Mouse (Mus musculus) ES-E14 (cell line): Measurements from ENCODE around the gene Olfr142. TPM values are rescaled to one million over a fixed set of nuclear protein-coding genes. Genes with fewer than 3 reads are reported as not detected.
"Not testable (repeated sequence)": the region's sequence is repeated elsewhere in the genome, so short reads cannot be mapped to it uniquely, and the experiment has no call there.

ENCODE experiments used
- DNase-seq: peaks from one replicate; pipeline ENCODE4 v3.0.0-alpha.2; 2013; ENCODE audit warnings: low read depth, low spot score
- H3K27ac ChIP-seq: 2 replicates; pipeline ENCODE4 v1.5.1; 2012; ENCODE audit warnings: low read depth, mild to moderate bottlenecking, low read length, moderate library complexity, mixed read lengths; ENCODE audit not compliant: poor library complexity, insufficient read depth, severe bottlenecking
- H3K36me3 ChIP-seq: 2 replicates; pipeline ENCODE4 v1.6.1; 2012; ENCODE audit warnings: mild to moderate bottlenecking, low read length, moderate library complexity, mixed read lengths; ENCODE audit not compliant: control insufficient read depth, poor library complexity, insufficient read depth, severe bottlenecking
- H3K4me1 ChIP-seq, 2 experiments: fragments of 150-350 bp in 1 of 2; sonication (generic) in 1 of 2; 2 replicates each; pipeline ENCODE4 v1.6.1; 2012; ENCODE audit warnings: low read length in 2 of 2, mild to moderate bottlenecking in 1 of 2, mixed read lengths in 1 of 2; ENCODE audit not compliant: control insufficient read depth in 2 of 2, insufficient read depth in 2 of 2, poor library complexity in 1 of 2
- H3K4me3 ChIP-seq, 2 experiments: fragments of 150-350 bp in 1 of 2; sonication (generic) in 1 of 2; 2 replicates each; pipeline ENCODE4 v1.5.1; 2012; ENCODE audit warnings: low read length in 2 of 2, low read depth in 1 of 2, mild to moderate bottlenecking in 1 of 2, mixed read lengths in 1 of 2; ENCODE audit not compliant: insufficient read depth in 1 of 2, poor library complexity in 1 of 2, severe bottlenecking in 1 of 2
- H3K9ac ChIP-seq: 2 replicates; pipeline ENCODE4 v1.6.1; 2012; ENCODE audit warnings: low read depth, mild to moderate bottlenecking, low read length, mixed read lengths; ENCODE audit not compliant: poor library complexity, insufficient read depth, severe bottlenecking
- H3K9me3 ChIP-seq: fragments of 150-350 bp; sonication (generic); 2 replicates; pipeline ENCODE4 v1.6.1; 2012; ENCODE audit warnings: low read depth, mild to moderate bottlenecking, low read length; ENCODE audit not compliant: control insufficient read depth, insufficient read depth
- CHD2 ChIP-seq: IDR thresholded peaks from 2 replicates; pipeline ENCODE4 v1.6.1; 2014; ENCODE audit warnings: mild to moderate bottlenecking, low read depth, low read length, inconsistent platforms
- HCFC1 ChIP-seq: IDR thresholded peaks from 2 replicates; pipeline ENCODE4 v1.6.1; 2012; ENCODE audit warnings: low read length, inconsistent platforms, borderline replicate concordance; ENCODE audit not compliant: insufficient read depth
- MAFK ChIP-seq: IDR thresholded peaks from 2 replicates; pipeline ENCODE4 v1.6.1; 2014; ENCODE audit warnings: mild to moderate bottlenecking, low read depth, low read length, inconsistent platforms; ENCODE audit not compliant: insufficient read depth
- ZC3H11A ChIP-seq: IDR thresholded peaks from 2 replicates; pipeline ENCODE4 v1.6.1; 2012; ENCODE audit warnings: low read depth, mild to moderate bottlenecking, inconsistent platforms, low read length, borderline replicate concordance
- ZNF384 ChIP-seq: IDR thresholded peaks from 2 replicates; pipeline ENCODE4 v1.6.1; 2012; ENCODE audit warnings: low read depth, low read length, inconsistent platforms
- in situ Hi-C, 2 experiments: fragments of 600-800 bp; cut with MboI; formaldehyde crosslinking; loops; one replicate each; pipeline ENCODE4 v1.15.1; 2025; ENCODE audit warnings: low sequenced_read_pairs in 2 of 2, inconsistent platforms in 1 of 2; ENCODE audit not compliant: unreplicated experiment in 2 of 2
- total RNA-seq: library from RNA; depleted of rRNA; stranded (reverse); fragments of 300-350 nt; gene quantifications from 2 replicates; pipeline ENCODE4 v1.2.3, GENCODE M21; 2012; rRNA removed

Olfr142 gene
- not detected in 2 replicates for total RNA-seq

GRCm38 (mm10) chr2:90257492-90257891 is at the start of gene Olfr142:
Gene Olfr142, minus strand, starts transcription at chr2:90257592.
- H3K27ac ChIP-seq = no peak within 1 kb of the TSS
- H3K9me3 ChIP-seq = no peaks in the 10 kb centered on the region
- H3K9ac ChIP-seq = no peak within 1 kb of the TSS
- no peaks in the 10 kb centered on the region for H3K36me3 ChIP-seq
- no peak within 1 kb of the TSS for H3K4me3 ChIP-seq
- TF ChIP-seq CHD2 = no peak
- in situ Hi-C loops = no loop called here
- no peaks in the 10 kb centered on the region for H3K4me1 ChIP-seq
- DNase-seq = no peak

GRCm38 (mm10) chr2:90292741-90293140 is 35.3 kb upstream of the Olfr142 start, which contains the start of gene Olfr1272:
Gene Olfr1272, minus strand, starts transcription at chr2:90292841.
- no peak within 1 kb of the TSS for H3K27ac ChIP-seq
- in situ Hi-C loops = no loop called here
- H3K9ac ChIP-seq = no peak within 1 kb of the TSS
- no peak within 1 kb of the TSS for H3K4me3 ChIP-seq
- DNase-seq = no peak
- H3K36me3 ChIP-seq = no peaks in the 10 kb centered on the region
- no peaks in the 10 kb centered on the region for H3K4me1 ChIP-seq
- no peaks in the 10 kb centered on the region for H3K9me3 ChIP-seq
- TF ChIP-seq MAFK (no peak), CHD2 (no peak), ZNF384 (no peak), HCFC1 (no peak), ZC3H11A (no peak)

GRCm38 (mm10) chr2:90270932-90271331 is 13.5 kb upstream of the Olfr142 start, which contains the start of gene Olfr1271:
Gene Olfr1271, minus strand, starts transcription at chr2:90271032.
- in situ Hi-C loops = no loop called here
- Histone ChIP-seq H3K27ac (no peak within 1 kb of the TSS), H3K4me3 (no peak within 1 kb of the TSS), H3K9me3 (no peaks in the 10 kb centered on the region), H3K9ac (no peak within 1 kb of the TSS), H3K4me1 (no peaks in the 10 kb centered on the region), H3K36me3 (no peaks in the 10 kb centered on the region)
- TF ChIP-seq MAFK (no peak), HCFC1 (no peak), ZC3H11A (no peak), CHD2 (no peak), ZNF384 (no peak)
- no peak for DNase-seq

GRCm38 (mm10) chr2:90224393-90224792 is 33.0 kb downstream of the Olfr142 start, which contains the start of gene Olfr1506:
Gene Olfr1506, minus strand, starts transcription at chr2:90224493.
- H3K9ac ChIP-seq, H3K4me1 ChIP-seq, H3K36me3 ChIP-seq, in situ Hi-C loops, H3K27ac ChIP-seq, H3K9me3 ChIP-seq, DNase-seq, H3K4me3 ChIP-seq: not testable (repeated sequence)

Other genes starting within 250 kb of the Olfr142 start
- not detected in 2 replicates for gene Olfr1263, start 245.5 kb downstream of the Olfr142 start, total RNA-seq
- gene Olfr1264, start 232.0 kb downstream of the Olfr142 start, total RNA-seq = not detected in 2 replicates
- gene Olfr1265, start 222.3 kb downstream of the Olfr142 start, total RNA-seq = not detected in 2 replicates
- gene Olfr140, start 194.0 kb downstream of the Olfr142 start, total RNA-seq = not detected in 2 replicates
- not detected in 2 replicates for gene Olfr1269, start 136.2 kb downstream of the Olfr142 start, total RNA-seq
- gene Olfr32, start 115.3 kb downstream of the Olfr142 start, total RNA-seq = not detected in 2 replicates
- gene Olfr1270, start 104.5 kb downstream of the Olfr142 start, total RNA-seq = not detected in 2 replicates
- gene Olfr1506, start 33.1 kb downstream of the Olfr142 start, total RNA-seq = 0.13 TPM in 1 of 2 replicates, not detected in the other
- not detected in 2 replicates for gene Olfr1271, start 13.4 kb upstream of the Olfr142 start, total RNA-seq
- gene Olfr1272, start 35.2 kb upstream of the Olfr142 start, total RNA-seq = not detected in 2 replicates
- 0.11 TPM in 1 of 2 replicates, not detected in the other for gene Gm13769, start 64.6 kb upstream of the Olfr142 start, total RNA-seq
- not detected in 2 replicates for gene Olfr1274-ps, start 141.1 kb upstream of the Olfr142 start, total RNA-seq